In the genomic region with DNA sequence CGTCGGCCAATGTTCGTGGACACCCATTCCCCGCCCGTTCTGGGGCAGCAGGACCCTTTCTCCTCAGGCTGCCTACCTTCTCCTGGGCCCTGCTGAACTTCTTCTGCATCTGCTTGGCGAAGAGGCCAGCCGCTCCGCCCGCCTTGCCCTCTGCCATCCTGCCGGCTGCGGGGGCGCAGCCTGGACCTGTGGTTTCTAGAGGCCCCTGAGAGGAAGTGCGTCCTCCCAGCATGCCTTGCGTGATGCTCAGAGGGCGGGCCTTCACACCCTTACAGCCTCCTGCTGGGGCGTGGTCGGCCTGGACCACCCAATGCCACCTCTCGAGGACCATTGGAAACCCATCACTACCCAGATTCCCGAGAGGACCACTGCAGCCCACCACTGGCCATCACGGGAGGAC, we compare ENCODE assay signal across 8 mouse cellular contexts. TPM values are rescaled to one million over a fixed set of nuclear protein-coding genes. Genes with fewer than 3 reads are reported as not detected.
DNase-seq lines count a peak whose midpoint lies in the region; ATAC-seq and TF ChIP-seq lines count a peak whose summit lies in the region.

A gene (minus strand): TSS at position 217 of the 400 bp plus-strand sequence.

- H3K9me3 ChIP-seq in MEL (replicated peaks; ENCODE audit: insufficient read depth, low read length), result no peaks in the 10 kb centered on the region
- no peaks in the 10 kb centered on the region for H3K9me3 ChIP-seq in forebrain, embryonic 16.5 days (ENCODE audit: control insufficient read depth, low read length)

- TF ChIP-seq CTCF in MEL (IDR thresholded peaks at IDR 0.05 in 2 of 3, conservative IDR thresholded peaks at IDR 0.05 in 1 of 3; ENCODE audit: control insufficient read depth in 1 of 3, insufficient read depth in 1 of 3, low read depth in 2 of 3, low read length in 3 of 3, poor library complexity in 1 of 3, severe bottlenecking in 1 of 3), result no peak

- H3K79me2 ChIP-seq in MEL (ENCODE audit: control insufficient read depth, insufficient read depth, low read length, poor library complexity), result peaks cover 34% of the 10 kb centered on the region

- DNase-seq in A20 (ENCODE audit: low read depth, low spot score), result peak; percentile 93
- peak; percentile 94 for DNase-seq in MEL (ENCODE audit: low read depth, low spot score)
- DNase-seq in heart, postnatal 4 days, result peak; percentile 26
- no peak for DNase-seq in embryo, embryonic 10.5 days (ENCODE audit: low spot score)
- DNase-seq in gastrocnemius, adult 18-20 months (ENCODE audit: low spot score), result no peak
- DNase-seq in Muller cell, postnatal 12 days (ENCODE audit: inconsistent ontology term), result no peak

- H3K27me3 ChIP-seq in MEL (ENCODE audit: control insufficient read depth in 1 of 2, insufficient read depth in 2 of 2, low read length in 2 of 2), result no peaks in the 10 kb centered on the region
- no peaks in the 10 kb centered on the region for H3K27me3 ChIP-seq in forebrain, embryonic 16.5 days (replicated peaks; ENCODE audit: control insufficient read depth, insufficient read depth, low read length)

- H3K27ac ChIP-seq in MEL (ENCODE audit: control insufficient read depth, low read depth, low read length), result peak within 1 kb of the TSS; percentile 79
- no peak within 1 kb of the TSS for H3K27ac ChIP-seq in forebrain, embryonic 16.5 days (ENCODE audit: low read length)

- ATAC-seq in megakaryocyte progenitor cell, adult 5-6 weeks (replicated peaks; ENCODE audit: poor library complexity), result peak; percentile 71
- ATAC-seq in forebrain, embryonic 16.5 days, result no peak

- H3K4me3 ChIP-seq in MEL (ENCODE audit: control insufficient read depth in 1 of 2, insufficient read depth in 1 of 2, low read depth in 2 of 2, low read length in 2 of 2), result peak within 1 kb of the TSS; percentile 70 to 90
- no peak within 1 kb of the TSS for H3K4me3 ChIP-seq in forebrain, embryonic 16.5 days (replicated peaks; ENCODE audit: low read length)

- peak in 1 of 2 experiments; percentile 75; a peak in 2 of 4 replicates for TF ChIP-seq EP300 in MEL (IDR thresholded peaks at IDR 0.05; ENCODE audit: low read depth in 1 of 2, low read length in 2 of 2)

- no peak within 1 kb of the TSS for H3K4me2 ChIP-seq in forebrain, embryonic 16.5 days (ENCODE audit: low read length)

- peaks cover 0 to 49% of the 10 kb centered on the region in 2 experiments; a peak in 2 of 4 replicates for H3K36me3 ChIP-seq in MEL (ENCODE audit: control insufficient read depth in 1 of 2, insufficient read depth in 2 of 2, low read length in 2 of 2)
- H3K36me3 ChIP-seq in forebrain, embryonic 16.5 days (ENCODE audit: control insufficient read depth, insufficient read depth), result no peaks in the 10 kb centered on the region

- peak; percentile 98 for TF ChIP-seq POLR2A in MEL (IDR thresholded peaks at IDR 0.05; ENCODE audit: control insufficient read depth in 1 of 2, insufficient read depth in 1 of 2, low read depth in 1 of 2, low read length in 2 of 2, poor library complexity in 1 of 2)

- WGBS in forebrain, embryonic 16.5 days, result 94% methylated on average over 20 of the region's 20 CpGs

- peaks cover 34 to 58% of the 10 kb centered on the region in 2 experiments for H3K4me1 ChIP-seq in MEL (ENCODE audit: control insufficient read depth in 1 of 2, insufficient read depth in 2 of 2, low read length in 2 of 2)
- H3K4me1 ChIP-seq in forebrain, embryonic 16.5 days (replicated peaks; ENCODE audit: control insufficient read depth, insufficient read depth, low read length), result no peaks in the 10 kb centered on the region

- TF ChIP-seq RAD21 in MEL (IDR thresholded peaks at IDR 0.05; ENCODE audit: low read depth, low read length), result no peak

- peak within 1 kb of the TSS; percentile 75 for H3K9ac ChIP-seq in MEL (ENCODE audit: control insufficient read depth, low read depth, low read length, poor library complexity, severe bottlenecking)
- no peak within 1 kb of the TSS for H3K9ac ChIP-seq in forebrain, embryonic 16.5 days (replicated peaks; ENCODE audit: low read depth, low read length)

TF ChIP-seq in MEL, 35 proteins besides CTCF, POLR2A, EP300 and RAD21:
- TF ChIP-seq E2F4 (IDR thresholded peaks at IDR 0.05; ENCODE audit: borderline replicate concordance, low read depth, low read length) (no peak), USF1 (IDR thresholded peaks at IDR 0.05; ENCODE audit: low read depth, low read length) (no peak), MXI1 (IDR thresholded peaks at IDR 0.05; ENCODE audit: low read depth, low read length) (peak; percentile 46; the same call in 1 of the 2 replicates), TCF12 (IDR thresholded peaks at IDR 0.05; ENCODE audit: low read depth, low read length) (peak; percentile 82), ZMIZ1 (IDR thresholded peaks at IDR 0.05; ENCODE audit: low read depth, low read length) (peak; percentile 96), MAX (IDR thresholded peaks at IDR 0.05; ENCODE audit: low read length) (peak; percentile 96), SIN3A (IDR thresholded peaks at IDR 0.05; ENCODE audit: low read length) (peak; percentile 90), ETS1 (IDR thresholded peaks at IDR 0.05; ENCODE audit: low read depth, low read length) (peak; percentile 52), MYC (IDR thresholded peaks at IDR 0.05; ENCODE audit: low read depth, low read length) (0 out of 2 replicates have a peak, but pooled peaks have one; percentile 55), RCOR1 (IDR thresholded peaks at IDR 0.05; ENCODE audit: low read depth, low read length) (peak; percentile 8; the same call in 1 of the 2 replicates), MYB (IDR thresholded peaks at IDR 0.05; ENCODE audit: low read depth, low read length) (no peak), USF2 (IDR thresholded peaks at IDR 0.05; ENCODE audit: borderline replicate concordance in 1 of 2, insufficient read depth in 1 of 2, low read depth in 1 of 2, low read length in 2 of 2) (no peak), MEF2A (IDR thresholded peaks at IDR 0.05; ENCODE audit: extremely low read depth, insufficient replicate concordance, low read depth, low read length, poor library complexity, severe bottlenecking) (no peak), HCFC1 (IDR thresholded peaks at IDR 0.05; ENCODE audit: low read depth, low read length) (peak; percentile 86), TBP (IDR thresholded peaks at IDR 0.05; ENCODE audit: low read depth, low read length) (peak; percentile 75; the same call in 1 of the 2 replicates), ELF1 (IDR thresholded peaks at IDR 0.05; ENCODE audit: low read depth, low read length) (peak; percentile 89), BHLHE40 (IDR thresholded peaks at IDR 0.05; ENCODE audit: borderline replicate concordance, low read depth, low read length) (no peak), NELFE (IDR thresholded peaks at IDR 0.05; ENCODE audit: low read depth, low read length) (peak; percentile 98), GABPA (IDR thresholded peaks at IDR 0.05; ENCODE audit: low read depth, low read length) (no peak), ZC3H11A (IDR thresholded peaks at IDR 0.05; ENCODE audit: low read depth, low read length) (no peak), KAT2A (conservative IDR thresholded peaks at IDR 0.05; ENCODE audit: low read depth, low read length) (no peak; the same call in 1 of the 2 replicates), POLR2AphosphoS2 (IDR thresholded peaks at IDR 0.05; ENCODE audit: low read length) (peak; percentile 96), UBTF (IDR thresholded peaks at IDR 0.05; ENCODE audit: borderline replicate concordance, insufficient read depth, low read depth, low read length) (0 out of 2 replicates have a peak, but pooled peaks have one; percentile 54), GATA1 (IDR thresholded peaks at IDR 0.05; ENCODE audit: low read depth, low read length) (no peak), POLR2AphosphoS5 (IDR thresholded peaks at IDR 0.05; ENCODE audit: borderline replicate concordance, low read depth, low read length) (no peak), TAL1 (IDR thresholded peaks at IDR 0.05; ENCODE audit: low read length) (no peak)

RNA-seq across cellular contexts. Expression of the gene that starts here (rescaled TPM):
- total RNA-seq in MEL (2012; rRNA removed), result 79.9 and 94.7 TPM in 2 replicates
- polyA plus RNA-seq in MEL (2012; ENCODE audit: insufficient read depth in 1 of 2, insufficient read length in 2 of 2, low read depth in 1 of 2, low replicate concordance in 2 of 2, missing spikeins in 1 of 2), result 100 to 1,000 TPM; 106 to 128 TPM
- total RNA-seq in heart, postnatal 4 days (2021), result 1 to 10 TPM; 1.6 to 2.0 TPM
- total RNA-seq in megakaryocyte progenitor cell, adult 5-6 weeks (2015), result 129 and 133 TPM in 2 replicates
- 98.9 and 105 TPM in 2 replicates for total RNA-seq in megakaryocyte progenitor cell, adult 5-6 weeks (2017)
- total RNA-seq in gastrocnemius, adult 18-20 months (2021), result under 1 TPM; 0.37 to 0.50 TPM
- polyA plus RNA-seq in forebrain, embryonic 16.5 days (2015; fragmentation: Nextera tagmentation; extraction: Ambion mirVana), result 0.65 and 0.70 TPM in 2 replicates

Comparison
In these comparisons a context has a peak if more than half of its experiments do, and no peak if none do; other contexts are left out.
1. RNA of the gene that starts here (total RNA-seq): 98.9 to 133 TPM in megakaryocyte progenitor cell, adult 5-6 weeks and 79.9 to 94.7 TPM in MEL; 1.6 to 2.0 TPM in heart, postnatal 4 days and 0.37 to 0.50 TPM in gastrocnemius, adult 18-20 months; every median in the first group is over 10 times any median in the second.
2. RNA of the gene that starts here (polyA plus RNA-seq): 106 to 128 TPM in MEL; 0.65 to 0.70 TPM in forebrain, embryonic 16.5 days; every median in the first group is over 10 times any median in the second.
3. DNase-seq: peak in A20 (single experiment), MEL (single experiment) and heart, postnatal 4 days (single experiment); none in embryo, embryonic 10.5 days (single experiment), gastrocnemius, adult 18-20 months (single experiment) and Muller cell, postnatal 12 days (single experiment).